Mouse (Mus musculus) E14TG2a.4 (cell line): ENCODE data around the gene Eml6.

Experiments
- CTCF ChIP-seq: conservative IDR thresholded peaks from 2 replicates; pipeline ENCODE4 v1.5.1; 2014; ENCODE audit warnings: low read length
- NANOG ChIP-seq: IDR thresholded peaks from 2 replicates; pipeline ENCODE4 v1.6.1; 2014; ENCODE audit warnings: borderline replicate concordance, low read length, mixed read lengths

DNA sequence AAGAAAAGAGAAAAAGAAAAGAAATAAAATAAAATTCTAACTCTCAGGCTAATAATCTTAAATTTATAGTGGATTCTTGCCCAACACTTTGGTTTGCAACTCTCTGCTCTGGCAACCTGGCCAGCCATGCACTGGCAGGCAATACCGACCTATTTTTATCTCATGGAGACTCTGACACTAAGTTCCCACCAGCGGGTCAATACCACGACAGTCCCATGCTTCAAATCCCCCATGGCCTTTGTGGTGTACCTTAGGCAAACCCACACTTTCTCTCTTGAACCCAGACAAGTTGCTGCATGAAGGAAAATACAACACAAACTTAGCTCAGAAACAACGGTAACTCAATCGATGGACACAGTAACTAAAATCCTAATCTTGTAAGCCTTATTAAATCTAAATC, 66.5 kb downstream of the Eml6 start:
- TF ChIP-seq CTCF (no peak), NANOG (no peak)
